Mouse (Mus musculus) liver, embryonic 14.5 days (tissue): Measurements from ENCODE around the gene Spocd1.

Experiments
- CTCF ChIP-seq: IDR thresholded peaks from 2 replicates; pipeline ENCODE4 v1.5.1; 2016; ENCODE audit warnings: antibody characterized with exemption, low read depth, control low read depth
- EP300 ChIP-seq: IDR thresholded peaks from 2 replicates; pipeline ENCODE4 v1.6.1; 2016; ENCODE audit warnings: antibody characterized with exemption, low read depth

- TF ChIP-seq CTCF (no peak), EP300 (no peak)
Observed at GRCm38 (mm10) chr4:129965294-129965693, 36.2 kb downstream of the Spocd1 start.
